Mouse (Mus musculus) T-helper 17 cell (primary cell): ENCODE results near the gene Tiam2.

ENCODE experiments used
- in situ Hi-C, 2 experiments: fragments of 300-600 bp; cut with MboI, MseI; formaldehyde crosslinking; loops; 1 replicate in 1 of 2; 2 replicates in 1 of 2; pipeline ENCODE4 v1.15.1; 2025; ENCODE audit warnings: high pct_unique_total_duplicates in 2 of 2

Gene Tiam2

DNA sequence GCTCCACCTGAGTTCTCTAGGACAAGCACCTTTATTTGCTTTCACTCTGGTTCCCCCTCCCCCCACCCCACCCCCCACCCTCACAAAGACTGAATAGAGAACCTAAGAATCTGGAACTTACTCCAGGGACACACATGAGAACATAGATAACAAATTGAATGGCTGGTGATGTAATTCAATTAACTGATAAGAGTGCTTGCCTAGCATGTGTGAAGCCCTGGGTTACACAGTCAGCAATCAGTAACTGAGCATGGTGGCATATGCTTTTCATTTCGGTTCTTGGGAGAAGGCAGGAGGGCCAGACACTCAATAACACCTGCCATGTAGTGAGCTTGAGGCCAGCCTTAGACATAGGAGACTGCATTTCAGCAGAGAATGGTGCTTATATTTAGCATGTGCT is 229.9 kb downstream of the Tiam2 start:
- in situ Hi-C loops = loop anchor here in 1 of 2 experiments (10.0 to 25.0 kb wide), 2 partner anchors 471 to 1456 kb away; no protein-coding TSS in a partner anchor

DNA sequence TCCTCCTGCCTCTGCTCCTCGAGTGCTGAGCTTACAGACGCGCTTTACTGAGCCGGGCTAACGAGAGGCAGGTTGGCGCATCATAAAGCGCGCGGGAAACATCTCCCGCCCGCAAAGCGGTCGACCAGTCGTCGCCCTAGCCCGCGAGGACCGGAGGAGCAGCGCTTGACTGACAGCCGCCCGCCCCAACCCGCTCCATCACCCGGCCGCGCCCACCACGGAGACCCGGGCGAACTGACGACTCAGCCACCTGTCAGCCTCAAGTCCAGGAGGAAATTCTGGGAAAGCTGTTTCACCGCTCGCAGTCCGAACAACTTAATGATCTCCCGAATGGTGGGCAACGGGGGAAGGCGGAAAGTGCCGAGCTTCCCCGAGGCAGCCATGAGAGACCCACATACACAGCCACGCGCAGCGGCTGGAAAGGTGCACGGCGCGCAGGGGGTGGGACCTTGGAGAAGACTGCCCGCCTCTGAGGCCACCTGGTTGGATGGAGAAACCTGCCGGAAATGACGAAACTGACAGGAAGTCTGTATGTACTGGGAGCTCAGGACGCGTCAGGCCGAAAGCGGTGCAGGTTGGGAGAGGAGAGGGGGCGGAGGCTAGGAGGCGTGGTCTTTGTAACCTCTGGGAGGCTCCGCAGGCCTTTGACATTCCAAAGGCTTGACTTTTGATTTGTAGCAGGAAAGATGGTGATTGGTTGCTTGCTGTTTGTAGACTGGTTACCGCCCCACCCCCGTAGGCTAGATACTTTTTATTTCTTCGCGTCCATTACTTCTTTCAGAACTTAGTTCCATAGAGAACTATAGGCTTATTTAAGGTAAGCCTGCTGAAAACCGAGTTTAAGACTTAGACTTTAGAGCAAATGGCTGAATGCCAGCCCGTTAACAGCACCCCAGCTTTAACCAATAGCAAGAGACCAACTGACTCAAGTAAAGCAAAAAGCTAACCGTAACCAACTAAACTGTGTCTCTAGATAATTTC is 231.2 kb downstream of the Tiam2 start, which contains the start of gene Tfb1m:
TSS of gene Tfb1m (minus strand) at position 451 of the 981 bp plus-strand sequence.
- in situ Hi-C loops = loop anchor here in 1 of 2 experiments (10.0 to 25.0 kb wide), 2 partner anchors 473 to 1455 kb away; no protein-coding TSS in a partner anchor

DNA sequence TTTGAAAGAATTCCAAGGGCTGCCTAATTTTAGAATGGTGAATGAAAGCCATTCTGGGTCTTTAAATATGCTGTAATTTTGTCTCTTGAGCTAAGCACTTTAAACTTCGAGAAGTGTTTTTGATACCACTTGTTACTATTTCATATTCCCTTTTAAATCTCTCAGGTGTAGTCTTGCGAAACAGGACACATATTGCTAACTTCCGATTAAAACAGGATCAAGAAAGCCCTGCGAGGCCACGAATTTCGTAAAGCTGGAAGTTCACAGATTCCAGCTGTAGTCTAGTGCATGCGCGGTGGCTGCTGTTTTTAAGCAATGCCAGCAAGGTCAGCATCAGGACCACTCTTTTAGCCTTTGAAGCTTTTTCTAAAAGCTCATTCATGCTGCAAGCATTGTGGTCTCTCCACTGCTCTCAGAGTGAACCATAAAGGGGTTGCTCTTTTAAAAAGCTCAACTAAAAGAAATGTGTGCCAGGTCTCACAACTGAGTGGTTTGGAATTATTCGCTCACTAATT is 232.0 kb downstream of the Tiam2 start:
- in situ Hi-C loops = loop anchor here in 1 of 2 experiments (10.0 to 25.0 kb wide), 2 partner anchors 474 to 1454 kb away; no protein-coding TSS in a partner anchor

DNA sequence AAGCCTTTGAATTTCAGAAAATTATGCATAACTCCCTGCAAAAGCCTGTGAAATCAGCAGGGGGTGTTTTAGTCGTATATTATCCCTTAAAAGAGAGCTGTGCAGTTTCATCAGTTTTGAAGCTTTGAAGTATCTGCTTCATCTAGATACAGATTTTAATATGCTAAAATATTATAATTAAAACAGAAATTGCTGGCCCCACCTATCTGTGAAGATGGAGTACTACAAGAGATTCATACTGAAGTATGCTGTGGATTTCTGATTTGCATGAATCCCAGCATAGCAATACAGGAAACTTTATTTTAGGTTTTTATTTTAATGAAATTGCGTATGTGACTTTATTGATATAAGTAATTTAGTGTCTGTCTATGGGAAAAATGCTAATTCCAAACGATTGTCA is 234.2 kb downstream of the Tiam2 start:
- in situ Hi-C loops = loop anchor here (10.0 to 25.0 kb wide), 2 partner anchors 234 to 1452 kb away; no protein-coding TSS in a partner anchor

- in situ Hi-C loops = loop anchor here (10.0 to 25.0 kb wide), 2 partner anchors 232 to 1450 kb away; no protein-coding TSS in a partner anchor
Measured at GRCm38 (mm10) chr17:3562405-3562804, 236.0 kb downstream of the Tiam2 start.

GRCm38 (mm10) chr17:3570876-3571275 is 244.5 kb downstream of the Tiam2 start:
- in situ Hi-C loops = loop anchor here in 1 of 2 experiments (5.0 to 25.0 kb wide), 2 partner anchors 541 to 1441 kb away; no protein-coding TSS in a partner anchor
